Mouse (Mus musculus): ENCODE data around the gene Gyg. TPM values are rescaled to one million over a fixed set of nuclear protein-coding genes. Genes with fewer than 3 reads are reported as not detected.

Gyg gene
- polyA plus RNA-seq, 1 experiment from 2014 or later, result 71.0 TPM

DNA sequence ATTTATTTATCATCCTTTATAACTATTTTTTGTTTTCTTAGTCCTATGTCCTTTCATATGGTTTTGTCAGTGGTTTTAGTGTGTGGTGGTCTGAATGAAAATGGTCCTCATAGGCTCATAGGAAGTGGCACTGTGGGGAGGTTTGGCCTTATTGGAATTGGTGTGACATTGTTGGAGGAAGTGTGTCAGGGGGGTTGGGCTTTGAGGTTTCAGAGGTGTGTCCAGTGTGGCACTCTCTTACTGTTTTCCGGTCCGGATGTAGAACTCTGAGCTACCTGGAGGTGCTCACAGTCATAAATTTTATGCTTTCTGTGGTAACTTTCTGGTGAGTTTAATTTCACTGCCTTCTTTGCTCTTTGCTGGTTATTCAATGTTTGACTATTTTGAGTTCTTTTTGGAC lies 50.3 kb downstream of the Gyg start:
- no peak for ATAC-seq (ENCODE audit: insufficient number of reproducible peaks, insufficient read depth, low FRiP score, low read depth)
- Histone ChIP-seq H3K9ac (replicated peaks; ENCODE audit: low read depth, low read length) (no peak overlapping the region), H3K4me3 (ENCODE audit: low read depth, low read length) (no peak overlapping the region), H3K4me1 (ENCODE audit: control insufficient read depth, insufficient read depth, low read length) (no peaks in the 10 kb centered on the region), H3K9me3 (ENCODE audit: control insufficient read depth, low read depth, low read length) (no peaks in the 10 kb centered on the region), H3K4me2 (replicated peaks; ENCODE audit: low read depth, low read length) (no peak overlapping the region), H3K36me3 (ENCODE audit: control insufficient read depth, insufficient read depth, low read length) (peaks cover 6% of the 10 kb centered on the region; the same call in 1 of the 2 replicates), H3K27ac (ENCODE audit: low read length) (no peak overlapping the region), H3K27me3 (ENCODE audit: control insufficient read depth, insufficient read depth, low read length) (no peaks in the 10 kb centered on the region)
- 94% methylated on average over 2 of the region's 2 CpGs for WGBS

DNA sequence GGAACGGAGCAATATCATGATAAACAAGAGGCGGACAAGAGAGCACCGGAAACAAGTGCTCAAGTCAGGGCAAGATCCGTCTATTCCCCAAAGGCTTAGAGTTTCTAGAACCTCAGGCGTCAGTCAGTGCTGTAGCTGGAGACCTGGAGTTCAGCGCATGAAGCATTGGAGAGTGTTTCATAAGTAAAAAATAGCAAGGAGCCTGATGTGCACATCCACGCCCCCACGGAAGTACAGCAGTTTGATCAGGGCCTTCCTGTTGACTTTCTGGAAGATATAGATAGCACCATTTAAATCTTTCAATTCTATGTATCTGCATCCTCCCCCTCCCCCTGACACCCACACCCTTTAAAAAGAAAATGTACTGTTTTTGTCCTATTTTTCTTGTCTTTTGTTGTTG lies 50.8 kb downstream of the Gyg start:
- 84% methylated on average over 8 of the region's 8 CpGs for WGBS
- ATAC-seq (ENCODE audit: insufficient number of reproducible peaks, insufficient read depth, low FRiP score, low read depth), result no peak
- H3K27me3 ChIP-seq (ENCODE audit: control insufficient read depth, insufficient read depth, low read length), result no peaks in the 10 kb centered on the region

DNA sequence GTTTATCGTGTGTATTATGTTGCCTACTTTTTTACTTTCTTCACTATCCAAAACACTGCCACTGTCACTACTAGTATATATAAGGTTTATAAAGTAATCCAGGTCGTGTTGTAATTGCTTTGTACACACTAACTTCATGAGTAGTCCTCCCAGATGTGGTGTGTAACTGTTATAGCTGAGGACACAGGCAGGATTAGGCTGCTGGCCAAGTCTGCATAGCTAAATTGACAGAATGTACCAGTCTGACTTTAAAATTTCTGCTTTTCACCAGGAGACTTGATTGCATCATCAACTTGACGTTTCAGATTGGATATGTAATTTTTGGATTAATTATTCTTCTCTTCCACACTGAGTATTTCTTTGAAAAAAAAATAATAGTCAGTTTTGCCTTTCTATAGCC lies 51.3 kb downstream of the Gyg start:
- H3K4me3 ChIP-seq (ENCODE audit: low read depth, low read length), result no peak overlapping the region
- 0 out of 2 replicates have a peak, but pooled peaks have one; percentile 33 for ATAC-seq (ENCODE audit: insufficient number of reproducible peaks, insufficient read depth, low FRiP score, low read depth)
- H3K36me3 ChIP-seq (ENCODE audit: control insufficient read depth, insufficient read depth, low read length), result peaks cover 3% of the 10 kb centered on the region; the same call in 1 of the 2 replicates
- no peak overlapping the region for H3K27ac ChIP-seq (ENCODE audit: low read length)
- 68% methylated on average over 3 of the region's 3 CpGs for WGBS
- H3K9ac ChIP-seq (replicated peaks; ENCODE audit: low read depth, low read length), result no peak overlapping the region
- H3K27me3 ChIP-seq (ENCODE audit: control insufficient read depth, insufficient read depth, low read length), result no peaks in the 10 kb centered on the region
- H3K9me3 ChIP-seq (ENCODE audit: control insufficient read depth, low read depth, low read length), result no peaks in the 10 kb centered on the region
- H3K4me2 ChIP-seq (replicated peaks; ENCODE audit: low read depth, low read length), result no peak overlapping the region
- H3K4me1 ChIP-seq (ENCODE audit: control insufficient read depth, insufficient read depth, low read length), result no peaks in the 10 kb centered on the region

More for the DNA sequence above, 50.8 kb downstream of the Gyg start:
- Histone ChIP-seq H3K9me3 (ENCODE audit: control insufficient read depth, low read depth, low read length) (no peaks in the 10 kb centered on the region), H3K27ac (ENCODE audit: low read length) (no peak overlapping the region), H3K9ac (replicated peaks; ENCODE audit: low read depth, low read length) (no peak overlapping the region), H3K4me3 (ENCODE audit: low read depth, low read length) (no peak overlapping the region), H3K4me2 (replicated peaks; ENCODE audit: low read depth, low read length) (no peak overlapping the region), H3K36me3 (ENCODE audit: control insufficient read depth, insufficient read depth, low read length) (peaks cover 3% of the 10 kb centered on the region; the same call in 1 of the 2 replicates), H3K4me1 (ENCODE audit: control insufficient read depth, insufficient read depth, low read length) (no peaks in the 10 kb centered on the region)

DNA sequence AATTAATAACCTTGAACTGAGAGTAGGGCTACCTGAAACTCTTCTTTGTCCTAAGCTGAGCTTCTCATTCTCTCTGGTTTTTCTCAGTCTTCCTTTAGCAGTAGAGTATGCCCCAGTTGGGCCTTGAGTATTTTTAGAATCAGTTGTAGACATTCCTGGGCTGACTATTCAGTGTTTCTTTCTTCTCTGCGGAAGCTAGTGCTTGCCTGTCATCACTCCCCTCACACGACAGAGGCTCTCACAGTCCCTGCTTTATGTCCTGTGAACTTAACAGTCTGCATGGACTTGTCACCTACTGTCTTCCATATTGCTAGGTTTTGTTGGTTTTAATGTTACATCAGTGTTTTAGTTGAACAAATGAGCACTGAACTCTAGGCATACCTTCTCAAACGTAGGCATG lies 73.0 kb downstream of the Gyg start:
- Histone ChIP-seq H3K27ac (ENCODE audit: low read length) (no peak overlapping the region), H3K27me3 (ENCODE audit: control insufficient read depth, insufficient read depth, low read length) (no peaks in the 10 kb centered on the region), H3K9ac (replicated peaks; ENCODE audit: low read depth, low read length) (no peak overlapping the region), H3K4me3 (ENCODE audit: low read depth, low read length) (no peak overlapping the region), H3K9me3 (ENCODE audit: control insufficient read depth, low read depth, low read length) (no peaks in the 10 kb centered on the region), H3K36me3 (ENCODE audit: control insufficient read depth, insufficient read depth, low read length) (peaks cover 7% of the 10 kb centered on the region; the same call in 1 of the 2 replicates), H3K4me2 (replicated peaks; ENCODE audit: low read depth, low read length) (no peak overlapping the region), H3K4me1 (ENCODE audit: control insufficient read depth, insufficient read depth, low read length) (no peaks in the 10 kb centered on the region)
- WGBS, result 80% methylated on average over 3 of the region's 3 CpGs
- no peak for ATAC-seq (ENCODE audit: insufficient number of reproducible peaks, insufficient read depth, low FRiP score, low read depth)

DNA sequence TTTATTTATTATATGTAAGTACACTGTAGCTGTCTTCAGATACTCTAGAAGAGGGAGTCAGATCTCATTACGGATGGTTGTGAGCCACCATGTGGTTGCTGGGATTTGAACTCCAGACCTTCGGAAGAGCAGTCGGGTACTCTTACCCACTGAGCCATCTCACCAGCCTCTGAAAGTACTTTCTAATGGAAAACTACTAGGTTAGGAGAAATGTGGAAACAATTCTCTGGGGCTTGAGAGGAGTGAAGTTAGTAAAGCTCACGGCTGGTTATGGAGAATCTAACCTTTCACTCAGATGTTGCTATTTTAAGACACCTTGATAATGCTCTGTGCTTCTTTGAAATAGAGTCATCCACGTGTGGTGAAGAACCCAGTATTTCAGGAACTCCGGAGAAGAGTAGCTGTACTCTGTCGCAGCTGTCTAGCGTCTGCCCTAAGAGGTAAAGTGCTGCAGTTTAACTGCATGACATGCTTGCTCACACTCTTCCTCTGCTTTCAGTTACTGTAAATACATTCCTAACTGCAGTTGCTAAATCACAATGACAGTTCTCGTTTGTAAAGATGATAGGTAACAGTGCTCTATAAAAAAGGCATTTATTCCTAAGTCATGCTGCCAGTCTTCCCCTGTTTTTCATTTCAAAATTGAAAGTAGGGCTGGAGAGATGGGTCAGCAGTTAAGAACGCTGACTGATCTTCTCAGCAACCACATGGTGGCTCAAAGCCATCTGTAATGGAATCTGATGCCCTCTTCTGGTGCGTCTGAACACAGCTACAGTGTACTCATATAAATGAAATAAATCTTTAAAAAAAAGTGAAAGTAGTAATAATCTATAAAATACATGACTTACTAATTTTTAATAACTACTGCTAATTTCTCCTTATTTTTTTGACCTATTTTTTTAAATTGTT lies 78.7 kb downstream of the Gyg start:
- Histone ChIP-seq H3K9ac (replicated peaks; ENCODE audit: low read depth, low read length) (no peak overlapping the region), H3K27ac (ENCODE audit: low read length) (no peak overlapping the region), H3K4me3 (ENCODE audit: low read depth, low read length) (no peak overlapping the region), H3K27me3 (ENCODE audit: control insufficient read depth, insufficient read depth, low read length) (no peaks in the 10 kb centered on the region), H3K4me1 (ENCODE audit: control insufficient read depth, insufficient read depth, low read length) (no peaks in the 10 kb centered on the region), H3K9me3 (ENCODE audit: control insufficient read depth, low read depth, low read length) (no peaks in the 10 kb centered on the region), H3K36me3 (ENCODE audit: control insufficient read depth, insufficient read depth, low read length) (peaks cover 10% of the 10 kb centered on the region), H3K4me2 (replicated peaks; ENCODE audit: low read depth, low read length) (no peak overlapping the region)
- 75% methylated on average over 11 of the region's 11 CpGs for WGBS
- no peak for ATAC-seq (ENCODE audit: insufficient number of reproducible peaks, insufficient read depth, low FRiP score, low read depth)

Other genes with a start within 250 kb of the Gyg start
- 0.28 and 0.84 TPM in 2 replicates for gene Cp, start 198.3 kb downstream of the Gyg start, polyA plus RNA-seq (2014; fragmentation: Nextera tagmentation; extraction: Ambion mirVana)
- gene Hps3, start 120.0 kb downstream of the Gyg start, polyA plus RNA-seq (2014; fragmentation: Nextera tagmentation; extraction: Ambion mirVana), result 10.7 and 11.6 TPM in 2 replicates
- 22.9 and 23.3 TPM in 2 replicates for gene Hltf, start 97.5 kb downstream of the Gyg start, polyA plus RNA-seq (2014; fragmentation: Nextera tagmentation; extraction: Ambion mirVana)
- 3.0 and 5.3 TPM in 2 replicates for gene Cpa3, start 86.9 kb upstream of the Gyg start, polyA plus RNA-seq (2014; fragmentation: Nextera tagmentation; extraction: Ambion mirVana)
- 5.2 and 5.7 TPM in 2 replicates for gene Cpb1, start 120.4 kb upstream of the Gyg start, polyA plus RNA-seq (2014; fragmentation: Nextera tagmentation; extraction: Ambion mirVana)
- 6.6 and 6.8 TPM in 2 replicates for gene Agtr1b, start 211.9 kb upstream of the Gyg start, polyA plus RNA-seq (2014; fragmentation: Nextera tagmentation; extraction: Ambion mirVana)